Mouse (Mus musculus) heart, embryonic 13.5 days (tissue): ENCODE measurements at regions not wholly inside any gene's neighbourhood (a gene's known extent, or its start where the extent isn't known, plus 50 kb on each side); places are given as distances from the start of the nearest gene placed in this dataset.

Source experiments
- ATAC-seq: fragments of 200-750 bp; cut with Nextera tagmentation; 2 replicates; pipeline ENCODE4 v1.8.0; 2017; ENCODE audit warnings: moderate TSS enrichment; ENCODE audit not compliant: insufficient number of reproducible peaks, low FRiP score, low TSS enrichment; ENCODE audit errors: extremely low read depth
- H3K27ac ChIP-seq: fragments of 300-500 bp; sonication (generic); replicated peaks from 2 replicates; pipeline ENCODE4 v1.5.1; 2015; ENCODE audit warnings: moderate library complexity, mild to moderate bottlenecking, inconsistent platforms
- H3K27me3 ChIP-seq: fragments of 300-500 bp; sonication (generic); replicated peaks from 2 replicates; pipeline ENCODE4 v1.6.1; 2015; ENCODE audit warnings: mild to moderate bottlenecking, inconsistent platforms
- H3K36me3 ChIP-seq: fragments of 300-500 bp; sonication (generic); 2 replicates; pipeline ENCODE4 v1.6.1; 2015; ENCODE audit warnings: mild to moderate bottlenecking, inconsistent platforms
- H3K4me1 ChIP-seq: fragments of 300-500 bp; sonication (generic); 2 replicates; pipeline ENCODE4 v1.6.1; 2015; ENCODE audit warnings: inconsistent platforms
- H3K4me2 ChIP-seq: fragments of 300-500 bp; sonication (generic); 2 replicates; pipeline ENCODE4 v1.6.1; 2015; ENCODE audit warnings: inconsistent platforms, mild to moderate bottlenecking, moderate library complexity
- H3K4me3 ChIP-seq: fragments of 300-500 bp; sonication (generic); 2 replicates; pipeline ENCODE4 v1.5.1; 2015; ENCODE audit warnings: moderate library complexity, mild to moderate bottlenecking, inconsistent platforms
- H3K9ac ChIP-seq: fragments of 300-500 bp; sonication (generic); 2 replicates; pipeline ENCODE4 v1.6.1; 2015; ENCODE audit warnings: inconsistent platforms, mild to moderate bottlenecking, moderate library complexity
- H3K9me3 ChIP-seq: fragments of 300-500 bp; sonication (generic); 2 replicates; pipeline ENCODE4 v1.6.1; 2016; ENCODE audit warnings: inconsistent platforms
- WGBS: fragments of 180-500 bp; shearing (Covaris S2); methylation state at CpG from one replicate; pipeline ENCODE4 v1.1.7; 2015; ENCODE audit warnings: mixed read lengths; 5-methylcytosine and 5-hydroxymethylcytosine counted together

DNA sequence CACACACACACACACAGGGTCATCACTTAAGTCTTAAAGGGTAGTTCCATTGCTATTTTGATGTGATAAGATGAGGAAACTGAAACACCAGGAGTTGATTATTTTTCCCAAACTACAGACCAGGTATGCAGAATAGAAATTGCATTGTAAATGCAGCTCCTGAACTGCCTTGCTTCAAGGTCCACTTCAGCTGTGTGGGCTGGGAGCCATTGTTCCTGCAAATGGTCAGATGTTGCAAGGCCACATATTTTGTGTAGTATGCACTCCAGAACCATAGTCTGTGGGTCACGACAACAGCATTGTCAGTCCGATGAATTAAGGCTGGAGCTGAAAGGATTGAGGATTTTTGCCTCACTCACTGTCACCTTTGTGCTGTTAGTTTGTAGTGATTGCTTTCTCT, 592.4 kb upstream of the Tenm4 start:
- Histone ChIP-seq H3K4me2 (no peak overlapping the region), H3K36me3 (no peaks in the 10 kb centered on the region), H3K4me1 (no peaks in the 10 kb centered on the region), H3K9ac (no peak overlapping the region), H3K9me3 (no peaks in the 10 kb centered on the region), H3K27ac (no peak overlapping the region), H3K27me3 (no peaks in the 10 kb centered on the region), H3K4me3 (no peak overlapping the region)
- 79% methylated on average over 2 of the region's 2 CpGs for WGBS
- ATAC-seq: no peak

- Histone ChIP-seq H3K9me3 (no peaks in the 10 kb centered on the region), H3K27me3 (no peaks in the 10 kb centered on the region), H3K4me1 (no peaks in the 10 kb centered on the region), H3K4me2 (no peak overlapping the region), H3K27ac (no peak overlapping the region), H3K36me3 (no peaks in the 10 kb centered on the region), H3K9ac (no peak overlapping the region), H3K4me3 (no peak overlapping the region)
- no peak for ATAC-seq
- WGBS: 36% methylated on average over 7 of the region's 7 CpGs
Measured at GRCm38 (mm10) chr7:95581325-95581724, 589.7 kb upstream of the Tenm4 start.

- 52% methylated on average over 2 of the region's 2 CpGs for WGBS
- Histone ChIP-seq H3K4me2 (no peak overlapping the region), H3K9me3 (no peaks in the 10 kb centered on the region), H3K4me3 (no peak overlapping the region), H3K27me3 (no peaks in the 10 kb centered on the region), H3K27ac (no peak overlapping the region), H3K9ac (no peak overlapping the region), H3K36me3 (no peaks in the 10 kb centered on the region), H3K4me1 (no peaks in the 10 kb centered on the region)
- ATAC-seq: no peak
Measured at GRCm38 (mm10) chr7:95598339-95598738, 572.7 kb upstream of the Tenm4 start.

- ATAC-seq: no peak
Measured at GRCm38 (mm10) chr7:95613736-95614135, 557.3 kb upstream of the Tenm4 start.

DNA sequence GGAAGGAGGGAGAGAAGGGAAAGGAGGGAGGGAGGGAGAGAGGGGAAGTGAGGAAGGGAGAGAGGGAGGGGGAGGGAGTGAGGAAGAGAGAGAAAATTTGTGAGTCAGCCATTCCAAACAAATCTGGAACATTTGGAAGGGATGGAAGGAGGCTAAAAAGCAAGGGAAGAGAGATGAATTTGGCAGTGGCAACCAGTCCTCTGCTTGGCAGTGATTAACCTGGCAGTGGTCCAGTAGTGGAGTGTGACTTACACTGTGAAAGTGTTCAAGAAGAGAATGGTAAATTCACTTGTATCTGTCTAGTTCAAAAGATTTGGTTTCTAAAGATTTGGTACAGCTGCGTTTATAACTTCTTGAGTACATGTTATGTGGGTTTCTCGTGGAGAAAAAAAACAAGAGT, 553.7 kb upstream of the Tenm4 start:
- no peak overlapping the region for H3K4me3 ChIP-seq
- H3K27me3 ChIP-seq: no peaks in the 10 kb centered on the region
- H3K4me1 ChIP-seq: no peaks in the 10 kb centered on the region
- H3K9ac ChIP-seq: no peak overlapping the region
- no peaks in the 10 kb centered on the region for H3K36me3 ChIP-seq
- H3K4me2 ChIP-seq: no peak overlapping the region
- no peaks in the 10 kb centered on the region for H3K9me3 ChIP-seq
- H3K27ac ChIP-seq: no peak overlapping the region
- WGBS: 45% methylated on average over 2 of the region's 2 CpGs
- no peak for ATAC-seq

More at GRCm38 (mm10) chr7:95613736-95614135, 557.3 kb upstream of the Tenm4 start:
- no peaks in the 10 kb centered on the region for H3K4me1 ChIP-seq
- H3K27ac ChIP-seq: no peak overlapping the region
- no peaks in the 10 kb centered on the region for H3K36me3 ChIP-seq
- H3K9ac ChIP-seq: no peak overlapping the region
- H3K9me3 ChIP-seq: no peaks in the 10 kb centered on the region
- no peak overlapping the region for H3K4me3 ChIP-seq
- no peaks in the 10 kb centered on the region for H3K27me3 ChIP-seq
- WGBS: 75% methylated on average over 2 of the region's 2 CpGs
- no peak overlapping the region for H3K4me2 ChIP-seq

DNA sequence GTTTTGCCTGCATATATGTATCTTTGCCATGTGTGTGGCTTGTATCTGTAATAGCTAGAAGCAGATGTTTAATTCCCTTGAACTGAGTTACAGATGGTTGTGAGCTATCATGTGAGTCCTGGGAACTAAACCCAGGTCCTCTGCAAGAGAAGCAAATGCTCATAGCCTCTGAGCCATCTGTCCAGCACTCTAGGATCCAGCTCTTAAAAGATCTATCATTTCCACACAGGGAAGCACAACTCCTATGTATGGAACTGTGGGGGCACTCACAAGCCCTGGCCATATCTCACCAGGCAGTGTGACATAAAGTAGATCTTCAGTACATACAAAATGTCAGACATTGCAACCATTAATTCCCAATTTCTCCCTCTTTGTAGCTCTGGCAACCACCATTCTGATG, 552.9 kb upstream of the Tenm4 start:
- no peaks in the 10 kb centered on the region for H3K27me3 ChIP-seq
- H3K36me3 ChIP-seq: no peaks in the 10 kb centered on the region
- H3K4me3 ChIP-seq: no peak overlapping the region
- H3K4me1 ChIP-seq: no peaks in the 10 kb centered on the region
- H3K9ac ChIP-seq: no peak overlapping the region
- H3K4me2 ChIP-seq: no peak overlapping the region
- H3K9me3 ChIP-seq: no peaks in the 10 kb centered on the region
- H3K27ac ChIP-seq: no peak overlapping the region
- no peak for ATAC-seq

- H3K27ac ChIP-seq: no peak overlapping the region
- H3K9me3 ChIP-seq: no peaks in the 10 kb centered on the region
- no peaks in the 10 kb centered on the region for H3K4me1 ChIP-seq
- no peak for ATAC-seq
- H3K36me3 ChIP-seq: no peaks in the 10 kb centered on the region
- H3K4me3 ChIP-seq: no peak overlapping the region
- H3K4me2 ChIP-seq: no peak overlapping the region
- no peak overlapping the region for H3K9ac ChIP-seq
- no peaks in the 10 kb centered on the region for H3K27me3 ChIP-seq
Measured at GRCm38 (mm10) chr7:95620079-95620478, 551.0 kb upstream of the Tenm4 start.

DNA sequence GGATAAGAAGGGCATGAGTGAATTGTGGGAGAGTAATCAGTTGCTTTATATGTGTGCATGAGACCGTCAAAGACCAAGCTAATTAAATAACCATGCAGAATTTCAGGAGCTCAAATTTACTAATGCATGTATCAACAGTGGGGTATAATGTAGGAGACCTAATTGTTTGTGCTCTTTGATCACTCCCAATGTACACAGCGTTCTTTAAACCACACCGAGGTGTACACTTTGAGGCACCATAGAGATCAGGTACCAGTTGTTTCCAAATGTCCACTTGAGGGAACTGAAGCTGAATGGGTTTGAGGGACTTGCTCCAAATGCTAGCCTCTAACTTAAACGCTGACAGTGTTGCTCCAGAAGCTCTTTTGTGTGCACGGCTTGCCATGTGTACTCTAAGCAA, 530.4 kb upstream of the Tenm4 start:
- ATAC-seq: no peak
- Histone ChIP-seq H3K9ac (no peak overlapping the region), H3K4me3 (no peak overlapping the region), H3K9me3 (no peaks in the 10 kb centered on the region), H3K27ac (no peak overlapping the region), H3K4me1 (no peaks in the 10 kb centered on the region), H3K36me3 (no peaks in the 10 kb centered on the region), H3K4me2 (no peak overlapping the region), H3K27me3 (no peaks in the 10 kb centered on the region)
- 76% methylated on average over 5 of the region's 5 CpGs for WGBS

DNA sequence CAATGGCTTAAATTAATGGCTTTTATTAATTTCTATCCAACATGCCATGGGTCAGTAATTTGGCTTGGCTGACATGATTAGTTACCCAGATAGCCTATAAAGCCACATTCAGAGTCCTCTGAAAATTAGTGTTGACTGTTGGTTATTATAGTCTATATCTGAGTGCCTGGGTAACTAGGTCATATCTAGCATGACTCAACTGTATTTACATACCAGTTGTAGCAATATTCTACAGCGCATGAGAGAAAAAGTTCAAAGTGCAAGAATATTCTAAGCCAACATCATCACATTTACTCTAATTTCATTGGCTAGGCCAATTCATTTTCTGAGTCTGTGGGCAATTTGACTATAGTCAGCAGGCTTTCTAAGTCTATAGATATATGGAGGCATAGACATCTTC, 496.7 kb upstream of the Tenm4 start:
- no peaks in the 10 kb centered on the region for H3K36me3 ChIP-seq
- H3K27me3 ChIP-seq: no peaks in the 10 kb centered on the region
- H3K4me3 ChIP-seq: no peak overlapping the region
- no peaks in the 10 kb centered on the region for H3K9me3 ChIP-seq
- no peak overlapping the region for H3K4me2 ChIP-seq
- no peak overlapping the region for H3K9ac ChIP-seq
- no peak overlapping the region for H3K27ac ChIP-seq
- 82% methylated on average over 1 of the region's 1 CpGs for WGBS
- H3K4me1 ChIP-seq: no peaks in the 10 kb centered on the region
- no peak for ATAC-seq

DNA sequence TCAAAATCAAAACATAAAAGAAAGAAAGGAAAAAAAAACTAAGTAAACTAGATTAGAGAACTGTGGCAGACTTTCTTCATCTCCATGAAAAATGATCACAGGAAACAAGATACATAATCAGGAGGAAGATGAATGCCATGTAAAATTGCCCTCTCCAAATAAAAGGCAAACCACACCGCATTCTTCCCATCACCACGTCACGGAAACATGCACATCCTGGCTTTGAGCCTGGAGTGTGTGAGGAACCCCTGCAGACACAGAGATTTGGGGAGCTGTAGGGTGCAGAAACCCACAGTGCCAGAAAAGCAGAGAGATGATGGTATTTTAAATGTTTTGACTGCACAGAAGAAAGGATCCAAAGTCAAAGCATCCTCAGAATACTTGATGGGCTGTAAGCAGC, 488.5 kb upstream of the Tenm4 start:
- Histone ChIP-seq H3K27me3 (no peaks in the 10 kb centered on the region), H3K4me1 (no peaks in the 10 kb centered on the region), H3K9ac (no peak overlapping the region), H3K4me3 (no peak overlapping the region), H3K9me3 (no peaks in the 10 kb centered on the region), H3K36me3 (no peaks in the 10 kb centered on the region), H3K27ac (no peak overlapping the region), H3K4me2 (no peak overlapping the region)
- ATAC-seq: no peak
- WGBS: 48% methylated on average over 3 of the region's 3 CpGs

DNA sequence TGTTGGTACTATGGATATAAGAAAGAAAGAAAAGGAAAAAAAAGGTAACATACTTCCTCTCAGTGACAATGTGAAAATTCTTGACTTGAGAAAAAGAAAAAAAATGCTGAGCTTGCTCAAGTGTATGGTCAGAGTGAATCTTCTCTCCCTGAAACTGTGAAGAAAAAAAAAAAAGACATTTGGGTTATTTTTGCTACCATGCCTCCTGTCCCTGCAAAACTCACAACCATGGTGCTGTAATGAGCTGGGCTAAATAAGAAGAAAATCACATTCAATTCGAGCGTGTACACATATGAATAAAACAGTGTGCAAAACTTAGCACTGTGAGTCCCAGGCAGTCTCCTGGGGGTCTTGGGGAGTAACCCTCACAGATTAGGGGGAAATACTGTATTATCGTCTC, 483.3 kb upstream of the Tenm4 start:
- Histone ChIP-seq H3K27ac (no peak overlapping the region), H3K4me1 (no peaks in the 10 kb centered on the region; the same call in none of the 2 replicates), H3K27me3 (no peaks in the 10 kb centered on the region), H3K9me3 (no peaks in the 10 kb centered on the region), H3K4me3 (no peak overlapping the region), H3K4me2 (no peak overlapping the region), H3K9ac (no peak overlapping the region), H3K36me3 (no peaks in the 10 kb centered on the region)
- ATAC-seq: no peak
- 63% methylated on average over 3 of the region's 3 CpGs for WGBS

DNA sequence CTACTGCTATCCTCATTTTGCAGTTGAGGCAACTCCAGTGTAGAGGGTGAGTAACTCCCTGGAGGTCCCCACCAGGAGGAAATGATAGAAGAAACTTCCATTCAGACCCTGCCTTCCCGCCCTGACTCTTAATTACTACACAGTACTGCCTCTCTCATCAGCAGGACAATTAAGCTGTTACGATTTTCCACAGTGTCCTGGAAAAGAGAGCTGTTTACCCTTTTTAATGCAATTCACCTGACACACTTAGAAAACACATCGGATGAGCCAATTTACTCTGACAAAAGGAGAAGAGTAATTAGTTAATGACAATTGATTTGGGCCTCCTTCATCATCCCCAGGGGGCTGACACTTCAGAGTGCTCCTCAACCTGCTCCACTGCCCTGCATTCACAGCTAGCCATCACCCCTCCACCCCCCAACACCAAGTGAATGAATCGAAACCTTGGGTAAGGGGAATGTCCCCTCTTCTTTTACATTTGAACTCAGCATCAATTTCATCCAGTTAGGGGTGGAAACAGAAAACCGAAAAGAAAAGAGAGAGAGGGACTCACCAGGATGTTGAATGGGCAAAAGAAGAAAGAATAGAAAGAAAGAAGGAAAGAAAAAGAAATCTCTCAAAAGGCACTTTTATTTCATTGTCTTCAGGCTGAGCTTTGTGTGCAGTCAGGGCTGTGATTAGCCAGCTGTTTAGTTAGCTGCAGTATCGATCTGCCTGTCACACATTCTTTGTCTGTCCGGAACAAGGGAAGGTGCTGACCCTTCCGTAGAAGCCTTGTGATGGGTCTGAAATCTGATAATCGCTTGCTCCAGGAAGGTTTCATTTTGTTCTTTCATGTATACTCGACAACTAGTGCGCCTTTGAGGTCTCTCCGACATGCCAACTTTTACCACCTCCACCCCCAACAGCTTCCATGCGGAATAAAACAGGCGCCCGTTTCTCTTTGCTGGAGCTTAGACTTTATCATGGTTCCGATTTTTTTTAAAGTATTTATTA, 482.6 kb upstream of the Tenm4 start:
- Histone ChIP-seq H3K9ac (peak overlapping the region; percentile 59; the same call in 1 of the 2 replicates), H3K9me3 (no peaks in the 10 kb centered on the region), H3K27ac (no peak overlapping the region), H3K4me1 (no peaks in the 10 kb centered on the region; the same call in none of the 2 replicates), H3K36me3 (no peaks in the 10 kb centered on the region), H3K4me3 (peak overlapping the region; percentile 43), H3K4me2 (peak overlapping the region; percentile 67), H3K27me3 (no peaks in the 10 kb centered on the region)
- 21% methylated on average over 16 of the region's 16 CpGs for WGBS
- no peak for ATAC-seq
